Mouse (Mus musculus) subcutaneous adipose tissue, adult 2 months (tissue): ENCODE data around the gene Gpatch11. TPM values are rescaled to one million over a fixed set of nuclear protein-coding genes. Genes with fewer than 3 reads are reported as not detected.

ENCODE experiments used
- polyA plus RNA-seq: library from polyadenylated mRNA; depleted of rRNA; stranded (reverse); fragments of >200 nt; gene quantifications from 2 replicates; pipeline ENCODE4 v1.2.3, GENCODE M21; 2012; ENCODE audit warnings: low replicate concordance; rRNA removed

Gene Gpatch11
- polyA plus RNA-seq = 11.5 and 18.3 TPM in 2 replicates

GRCm38 (mm10) chr17:78834856-78835835, at the start of gene Gpatch11, which contains the start of gene Heatr5b:
TSS of gene Gpatch11 (plus strand) at chr17:78835567.
TSS of gene Heatr5b (minus strand) at chr17:78835364.

GRCm38 (mm10) chr17:78882401-78883112, 47.2 kb downstream of the Gpatch11 start, which contains the start of gene Eif2ak2:
TSS of gene Eif2ak2 (minus strand) at chr17:78882573.

Other genes with a start within 250 kb of the Gpatch11 start
- 11.0 TPM in 2 replicates for gene Strn, start 98.4 kb upstream of the Gpatch11 start, polyA plus RNA-seq
- gene Heatr5b, start 203 bp upstream of the Gpatch11 start, polyA plus RNA-seq = 30.4 and 39.0 TPM in 2 replicates
- gene Eif2ak2, start 47.0 kb downstream of the Gpatch11 start, polyA plus RNA-seq = 5.3 and 10.6 TPM in 2 replicates
- not detected in 2 replicates for gene Sult6b1, start 71.4 kb downstream of the Gpatch11 start, polyA plus RNA-seq
- gene Cebpzos, start 80.9 kb downstream of the Gpatch11 start, polyA plus RNA-seq = 8.6 and 9.7 TPM in 2 replicates
- 3.5 and 8.7 TPM in 2 replicates for gene Cebpz, start 101.5 kb downstream of the Gpatch11 start, polyA plus RNA-seq
- gene Ndufaf7, start 101.6 kb downstream of the Gpatch11 start, polyA plus RNA-seq = 13.1 and 16.1 TPM in 2 replicates
- 15.5 and 22.3 TPM in 2 replicates for gene Prkd3, start 185.2 kb downstream of the Gpatch11 start, polyA plus RNA-seq
- 14.2 and 28.0 TPM in 2 replicates for gene Qpct, start 216.3 kb downstream of the Gpatch11 start, polyA plus RNA-seq